10 mouse cellular contexts compared by ENCODE assay signal in the genomic region with DNA sequence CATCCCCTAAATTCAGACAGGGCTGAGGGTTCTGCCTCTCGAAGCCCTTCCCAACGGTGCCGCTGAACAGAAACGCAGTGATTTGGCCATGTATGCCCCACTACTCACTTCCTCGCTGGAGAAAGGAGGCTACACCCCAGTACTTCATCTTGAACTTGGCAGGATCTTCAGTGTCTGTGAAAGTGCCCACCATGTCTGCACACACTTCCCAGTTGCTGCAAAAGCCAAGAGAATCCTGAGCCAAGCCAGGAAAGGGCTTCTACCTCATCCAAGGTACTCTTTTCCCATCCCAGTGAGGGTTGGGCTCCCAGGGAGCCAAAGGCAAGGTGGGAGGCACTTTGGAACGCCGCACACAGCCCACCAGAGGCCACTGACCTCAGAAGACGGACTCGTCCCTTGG. TPM values are rescaled to one million over a fixed set of nuclear protein-coding genes. Genes with fewer than 3 reads are reported as not detected.
DNase-seq lines count a peak whose midpoint lies in the region; ATAC-seq and TF ChIP-seq lines count a peak whose summit lies in the region.
"Had no signal": no experiment of that assay in that cellular context is flagged by ENCODE, and none has a peak within 500 bp of the region (broad histone marks: within the 10 kb centered on the region; RNA-seq: fewer than 3 reads in every experiment).

No protein-coding gene starts in this region.

- no peaks in the 10 kb centered on the region for H3K9me3 ChIP-seq in neural tube, embryonic 11.5 days (ENCODE audit: control insufficient read depth, low read length)
- no peaks in the 10 kb centered on the region for H3K9me3 ChIP-seq in forebrain, embryonic 16.5 days (ENCODE audit: control insufficient read depth, low read length)
- H3K9me3 ChIP-seq in liver, embryonic 13.5 days (replicated peaks): no peaks in the 10 kb centered on the region

- peaks cover 10% of the 10 kb centered on the region; the same call in 1 of the 2 replicates for H3K27me3 ChIP-seq in neural tube, embryonic 11.5 days (ENCODE audit: control insufficient read depth, insufficient read depth, low read length)
- H3K27me3 ChIP-seq in forebrain, embryonic 16.5 days (replicated peaks; ENCODE audit: control insufficient read depth, insufficient read depth, low read length): peaks cover 14% of the 10 kb centered on the region
- peaks cover 35% of the 10 kb centered on the region for H3K27me3 ChIP-seq in liver, embryonic 13.5 days
- H3K27me3 ChIP-seq in thymus, adult 2 months (ENCODE audit: control insufficient read depth, insufficient read depth, low read length): peaks cover 3% of the 10 kb centered on the region; the same call in 1 of the 2 replicates

- WGBS in neural tube, embryonic 11.5 days: 27% methylated on average over 9 of the region's 9 CpGs
- 22% methylated on average over 9 of the region's 9 CpGs for WGBS in forebrain, embryonic 16.5 days
- WGBS in liver, embryonic 13.5 days (ENCODE audit: insufficient replicate concordance): 19% methylated on average over 9 of the region's 9 CpGs
- WGBS in thymus, adult 2 months: 38% methylated on average over 9 of the region's 9 CpGs

- H3K9ac ChIP-seq in neural tube, embryonic 11.5 days (ENCODE audit: low read length): no peak overlapping the region
- H3K9ac ChIP-seq in forebrain, embryonic 16.5 days (replicated peaks; ENCODE audit: low read depth, low read length): peak overlapping the region; percentile 61; the same call in 1 of the 2 replicates
- H3K9ac ChIP-seq in liver, embryonic 13.5 days: peak overlapping the region; percentile 65

- H3K4me1 ChIP-seq in neural tube, embryonic 11.5 days (ENCODE audit: control insufficient read depth, insufficient read depth, low read length): no peaks in the 10 kb centered on the region
- H3K4me1 ChIP-seq in forebrain, embryonic 16.5 days (replicated peaks; ENCODE audit: control insufficient read depth, insufficient read depth, low read length): peaks cover 10% of the 10 kb centered on the region
- peaks cover 4% of the 10 kb centered on the region; the same call in 1 of the 2 replicates for H3K4me1 ChIP-seq in liver, embryonic 13.5 days (replicated peaks)
- H3K4me1 ChIP-seq in thymus, adult 2 months (replicated peaks; ENCODE audit: control insufficient read depth, insufficient read depth, low read length): no peaks in the 10 kb centered on the region

- H3K36me3 ChIP-seq in neural tube, embryonic 11.5 days (ENCODE audit: control insufficient read depth, insufficient read depth, low read length): no peaks in the 10 kb centered on the region
- no peaks in the 10 kb centered on the region for H3K36me3 ChIP-seq in forebrain, embryonic 16.5 days (ENCODE audit: control insufficient read depth, insufficient read depth)
- no peaks in the 10 kb centered on the region for H3K36me3 ChIP-seq in liver, embryonic 13.5 days
- H3K36me3 ChIP-seq in thymus, adult 2 months (ENCODE audit: control insufficient read depth, insufficient read depth, low read length): no peaks in the 10 kb centered on the region

- peak overlapping the region; percentile 84 for H3K4me2 ChIP-seq in neural tube, embryonic 11.5 days (ENCODE audit: low read depth)
- H3K4me2 ChIP-seq in forebrain, embryonic 16.5 days (ENCODE audit: low read length): peak overlapping the region; percentile 83
- peak overlapping the region; percentile 56 for H3K4me2 ChIP-seq in liver, embryonic 13.5 days

- no peak for TF ChIP-seq POLR2A in thymus, adult 2 months (IDR thresholded peaks at IDR 0.05; ENCODE audit: control insufficient read depth, extremely low read depth, insufficient read depth, low read length, poor library complexity)

- no peak for DNase-seq in neural tube, embryonic 11.5 days (ENCODE audit: low spot score)
- no peak for DNase-seq in neural tube, embryonic 10.5 days (ENCODE audit: extremely low spot score, low spot score)
- no peak for DNase-seq in liver, embryonic 13.5 days
- peak; percentile 13 for DNase-seq in testis, postnatal 14 days (ENCODE audit: low spot score)
- DNase-seq in thymus, adult 2 months: no peak
- DNase-seq in adrenal gland, postnatal 14 days: no peak

- no peak overlapping the region; the same call in 1 of the 2 replicates for H3K4me3 ChIP-seq in neural tube, embryonic 11.5 days (ENCODE audit: low read depth, low read length)
- peak overlapping the region; percentile 59 for H3K4me3 ChIP-seq in forebrain, embryonic 16.5 days (replicated peaks; ENCODE audit: low read length)
- peak overlapping the region; percentile 53 for H3K4me3 ChIP-seq in liver, embryonic 13.5 days (replicated peaks)
- H3K4me3 ChIP-seq in thymus, adult 2 months (ENCODE audit: control insufficient read depth, insufficient read depth, low read length): no peak overlapping the region

- no peak overlapping the region for H3K27ac ChIP-seq in neural tube, embryonic 11.5 days (ENCODE audit: low read depth, low read length)
- no peak overlapping the region for H3K27ac ChIP-seq in forebrain, embryonic 16.5 days (ENCODE audit: low read length)
- H3K27ac ChIP-seq in liver, embryonic 13.5 days: peak overlapping the region; percentile 66
- no peak overlapping the region for H3K27ac ChIP-seq in thymus, adult 2 months (ENCODE audit: control insufficient read depth, insufficient read depth, low read length)

- no peak for ATAC-seq in neural tube, embryonic 11.5 days (ENCODE audit: insufficient read depth, low FRiP score, low TSS enrichment)
- no peak for ATAC-seq in forebrain, embryonic 16.5 days
- ATAC-seq in liver, embryonic 13.5 days (ENCODE audit: low read depth): no peak

- no peak for TF ChIP-seq CTCF in thymus, adult 2 months (IDR thresholded peaks at IDR 0.05; ENCODE audit: borderline replicate concordance, control insufficient read depth, extremely low read depth, insufficient read depth, low read length, poor library complexity)

RNA-seq across cellular contexts. Expression of gene Rbp4, which starts 1.2 kb away (rescaled TPM):
- 2.1 and 3.2 TPM in 2 replicates for polyA plus RNA-seq in neural tube, embryonic 11.5 days (2014; fragmentation: Nextera tagmentation; extraction: Ambion mirVana)
- polyA plus RNA-seq in forebrain, embryonic 16.5 days (2015; fragmentation: Nextera tagmentation; extraction: Ambion mirVana): 1.1 and 1.3 TPM in 2 replicates
- 1,559 and 1,745 TPM in 2 replicates for polyA plus RNA-seq in liver, embryonic 13.5 days (2015; fragmentation: Nextera tagmentation; extraction: Ambion mirVana)
- polyA plus RNA-seq in thymus, adult 2 months (2012; rRNA removed): 9.0 and 20.3 TPM in 2 replicates
- total RNA-seq in adrenal gland, postnatal 14 days (2021): 36.1 and 432 TPM in 2 replicates
- total RNA-seq: megakaryocyte-erythroid progenitor cell, adult 5-6 weeks had no signal

RNA-seq across cellular contexts. Expression of gene Pde6c, which starts 8.7 kb away (rescaled TPM):
- not detected in 2 replicates for polyA plus RNA-seq in neural tube, embryonic 11.5 days (2014; fragmentation: Nextera tagmentation; extraction: Ambion mirVana)
- 0.16 and 0.19 TPM in 2 replicates for polyA plus RNA-seq in forebrain, embryonic 16.5 days (2015; fragmentation: Nextera tagmentation; extraction: Ambion mirVana)
- 4.0 and 4.9 TPM in 2 replicates for polyA plus RNA-seq in liver, embryonic 13.5 days (2015; fragmentation: Nextera tagmentation; extraction: Ambion mirVana)
- polyA plus RNA-seq in thymus, adult 2 months (2012; rRNA removed): not detected in 2 replicates
- 1.2 TPM in 1 of 2 replicates, not detected in the other for total RNA-seq in adrenal gland, postnatal 14 days (2021)
- total RNA-seq: gastrocnemius, postnatal 36 days; megakaryocyte-erythroid progenitor cell, adult 5-6 weeks had no signal
- polyA plus RNA-seq: urinary bladder, adult 2 months had no signal

RNA-seq across cellular contexts. Expression of gene Ffar4, which starts 27.1 kb away (rescaled TPM):
- not detected in 2 replicates for polyA plus RNA-seq in neural tube, embryonic 11.5 days (2014; fragmentation: Nextera tagmentation; extraction: Ambion mirVana)
- 0.17 TPM in 1 of 2 replicates, not detected in the other for polyA plus RNA-seq in forebrain, embryonic 16.5 days (2015; fragmentation: Nextera tagmentation; extraction: Ambion mirVana)
- polyA plus RNA-seq in liver, embryonic 13.5 days (2015; fragmentation: Nextera tagmentation; extraction: Ambion mirVana): 0.12 and 0.17 TPM in 2 replicates
- polyA plus RNA-seq in thymus, adult 2 months (2012; rRNA removed): 9.0 and 10.7 TPM in 2 replicates
- total RNA-seq in adrenal gland, postnatal 14 days (2021): 10.8 and 24.9 TPM in 2 replicates
- total RNA-seq: gastrocnemius, postnatal 36 days; megakaryocyte-erythroid progenitor cell, adult 5-6 weeks had no signal

Comparison
In these comparisons a context has a peak if more than half of its experiments do, and no peak if none do; other contexts are left out.
1. H3K4me3 ChIP-seq: peak in forebrain, embryonic 16.5 days (single experiment) and liver, embryonic 13.5 days (single experiment); none in neural tube, embryonic 11.5 days (single experiment) and thymus, adult 2 months (single experiment).
2. RNA of gene Rbp4, which starts 1.2 kb away (polyA plus RNA-seq): 1,559 to 1,745 TPM in liver, embryonic 13.5 days; 9.0 to 20.3 TPM in thymus, adult 2 months, 2.1 to 3.2 TPM in neural tube, embryonic 11.5 days and 1.1 to 1.3 TPM in forebrain, embryonic 16.5 days; every median in the first group is over 10 times any median in the second.
3. Peak in every context shown above with its lines, with median percentiles within 50 percentile points of each other: H3K4me2 ChIP-seq.